Comparison of ENCODE assay signal across 9 mouse cellular contexts in the genomic region with DNA sequence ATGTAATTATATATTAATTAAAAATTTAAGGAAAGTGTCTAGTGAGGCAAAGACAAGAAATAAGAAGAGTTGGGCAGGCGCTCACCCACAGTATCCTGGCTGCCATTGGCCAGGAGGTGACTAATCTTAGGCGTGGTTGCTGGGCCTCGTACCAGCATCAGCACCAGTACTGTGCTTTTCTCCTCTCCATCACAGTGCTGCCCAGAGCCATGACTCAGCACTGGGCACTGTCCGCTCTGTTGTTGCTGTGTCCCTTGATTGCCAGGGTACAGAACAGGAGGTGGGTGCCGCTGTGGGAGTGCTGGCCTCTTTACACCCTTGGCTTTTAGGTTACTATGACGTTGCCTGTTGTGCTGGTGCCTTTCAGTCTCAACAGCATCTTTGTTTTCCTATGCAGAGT. TPM values are rescaled to one million over a fixed set of nuclear protein-coding genes. Genes with fewer than 3 reads are reported as not detected.
A peak's percentile ranks its signal among the peaks of the same experiment; 100 is the strongest.
DNase-seq lines count a peak whose midpoint lies in the region; ATAC-seq and TF ChIP-seq lines count a peak whose summit lies in the region.
"Had no signal": no experiment of that assay in that cellular context is flagged by ENCODE, and none has a peak within 500 bp of the region (broad histone marks: within the 10 kb centered on the region; RNA-seq: fewer than 3 reads in every experiment).

No protein-coding gene starts in this region.

- no peaks in the 10 kb centered on the region for H3K27me3 ChIP-seq in heart, embryonic 10.5 days (ENCODE audit: insufficient read depth, poor library complexity, severe bottlenecking)
- no peaks in the 10 kb centered on the region for H3K27me3 ChIP-seq in C2C12 (ENCODE audit: control insufficient read depth, insufficient read depth, insufficient read length)
- H3K27me3 ChIP-seq in forebrain, embryonic 13.5 days = no peaks in the 10 kb centered on the region
- no peaks in the 10 kb centered on the region for H3K27me3 ChIP-seq in hindbrain, embryonic 15.5 days
- H3K27me3 ChIP-seq in neural tube, embryonic 13.5 days = no peaks in the 10 kb centered on the region
- H3K27me3 ChIP-seq: embryonic facial prominence, embryonic 12.5 days had no signal

- H3K4me3 ChIP-seq in heart, embryonic 10.5 days = no peak overlapping the region
- no peak overlapping the region for H3K4me3 ChIP-seq in C2C12 (ENCODE audit: insufficient read depth, poor library complexity, severe bottlenecking)
- H3K4me3 ChIP-seq in forebrain, embryonic 13.5 days = no peak overlapping the region
- no peak overlapping the region for H3K4me3 ChIP-seq in hindbrain, embryonic 15.5 days
- no peak overlapping the region for H3K4me3 ChIP-seq in neural tube, embryonic 13.5 days
- H3K4me3 ChIP-seq: embryonic facial prominence, embryonic 12.5 days had no signal

- no peaks in the 10 kb centered on the region for H3K9me3 ChIP-seq in heart, embryonic 10.5 days
- H3K9me3 ChIP-seq in forebrain, embryonic 13.5 days (replicated peaks) = no peaks in the 10 kb centered on the region
- no peaks in the 10 kb centered on the region for H3K9me3 ChIP-seq in hindbrain, embryonic 15.5 days
- H3K9me3 ChIP-seq in neural tube, embryonic 13.5 days = no peaks in the 10 kb centered on the region
- H3K9me3 ChIP-seq: embryonic facial prominence, embryonic 12.5 days had no signal

- intact Hi-C loops in left cerebral cortex, postnatal 4 days (cut with DNase I) = loop anchor here (2.0 to 10.0 kb wide), 3 partner anchors 87 to 387 kb away; no protein-coding TSS in a partner anchor

- H3K27ac ChIP-seq in heart, embryonic 10.5 days = no peak overlapping the region
- H3K27ac ChIP-seq in forebrain, embryonic 13.5 days = no peak overlapping the region
- H3K27ac ChIP-seq in hindbrain, embryonic 15.5 days (replicated peaks) = no peak overlapping the region
- no peak overlapping the region for H3K27ac ChIP-seq in neural tube, embryonic 13.5 days (replicated peaks)
- H3K27ac ChIP-seq: embryonic facial prominence, embryonic 12.5 days had no signal

- ATAC-seq in forebrain, embryonic 13.5 days = peak; percentile 59
- ATAC-seq in hindbrain, embryonic 15.5 days (ENCODE audit: low FRiP score, low read depth) = peak; percentile 69
- ATAC-seq in neural tube, embryonic 13.5 days (ENCODE audit: low read depth) = peak; percentile 55

- no peak for TF ChIP-seq CTCF in C2C12 (IDR thresholded peaks at IDR 0.05; ENCODE audit: control insufficient read depth, insufficient read depth, insufficient read length)

- peaks cover 49% of the 10 kb centered on the region for H3K4me1 ChIP-seq in heart, embryonic 10.5 days
- no peaks in the 10 kb centered on the region for H3K4me1 ChIP-seq in forebrain, embryonic 13.5 days
- no peaks in the 10 kb centered on the region for H3K4me1 ChIP-seq in hindbrain, embryonic 15.5 days (replicated peaks)
- H3K4me1 ChIP-seq in neural tube, embryonic 13.5 days (replicated peaks) = no peaks in the 10 kb centered on the region
- H3K4me1 ChIP-seq: embryonic facial prominence, embryonic 12.5 days had no signal

- peaks cover 7% of the 10 kb centered on the region for H3K79me2 ChIP-seq in C2C12 (ENCODE audit: control insufficient read depth, insufficient read depth)

- H3ac ChIP-seq in C2C12 (ENCODE audit: control insufficient read depth, insufficient read length, low read depth) = peak overlapping the region; percentile 12

- no peak overlapping the region for H3K4me2 ChIP-seq in forebrain, embryonic 13.5 days
- H3K4me2 ChIP-seq in hindbrain, embryonic 15.5 days = no peak overlapping the region
- H3K4me2 ChIP-seq in neural tube, embryonic 13.5 days = no peak overlapping the region
- H3K4me2 ChIP-seq: embryonic facial prominence, embryonic 12.5 days had no signal

- peaks cover 5% of the 10 kb centered on the region; the same call in 1 of the 2 replicates for H3K36me3 ChIP-seq in heart, embryonic 10.5 days
- peaks cover 40% of the 10 kb centered on the region for H3K36me3 ChIP-seq in C2C12 (ENCODE audit: control insufficient read depth, insufficient read depth)
- H3K36me3 ChIP-seq in forebrain, embryonic 13.5 days (ENCODE audit: poor library complexity, severe bottlenecking) = no peaks in the 10 kb centered on the region
- H3K36me3 ChIP-seq in hindbrain, embryonic 15.5 days = no peaks in the 10 kb centered on the region
- no peaks in the 10 kb centered on the region for H3K36me3 ChIP-seq in neural tube, embryonic 13.5 days
- H3K36me3 ChIP-seq: embryonic facial prominence, embryonic 12.5 days had no signal

- WGBS in heart, embryonic 10.5 days = 75% methylated on average over 6 of the region's 6 CpGs
- 84% methylated on average over 6 of the region's 6 CpGs for WGBS in forebrain, embryonic 13.5 days
- WGBS in hindbrain, embryonic 15.5 days = 86% methylated on average over 6 of the region's 6 CpGs
- WGBS in neural tube, embryonic 13.5 days = 83% methylated on average over 6 of the region's 6 CpGs

- H3K79me3 ChIP-seq in C2C12 (ENCODE audit: low read depth) = no peaks in the 10 kb centered on the region

- DNase-seq in heart, adult 11 months = peak; percentile 99
- no peak for DNase-seq in heart, embryonic 10.5 days (ENCODE audit: low spot score)
- DNase-seq in right cerebral cortex, postnatal 4 days = no peak
- no peak for DNase-seq in left cerebral cortex, postnatal 4 days

- no peak overlapping the region for H3K9ac ChIP-seq in forebrain, embryonic 13.5 days
- no peak overlapping the region for H3K9ac ChIP-seq in hindbrain, embryonic 15.5 days
- H3K9ac ChIP-seq in neural tube, embryonic 13.5 days = no peak overlapping the region
- H3K9ac ChIP-seq: embryonic facial prominence, embryonic 12.5 days had no signal

TF ChIP-seq in C2C12, 6 proteins besides CTCF, POLR2A, EP300 and RAD21:
- no peak for TF ChIP-seq MAX (IDR thresholded peaks at IDR 0.05)
- no peak for TF ChIP-seq CEBPB (IDR thresholded peaks at IDR 0.05; ENCODE audit: low read depth)
- TF ChIP-seq FOSL1 (IDR thresholded peaks at IDR 0.05; ENCODE audit: insufficient read depth, low read length, poor library complexity, severe bottlenecking) = no peak
- TF ChIP-seq MYOG (IDR thresholded peaks at IDR 0.05; ENCODE audit: control insufficient read depth, extremely low read depth, insufficient read length) = no peak
- TF ChIP-seq MYOD1 (IDR thresholded peaks at IDR 0.05; ENCODE audit: control insufficient read depth, insufficient read length, low read depth) = no peak
- TF ChIP-seq USF1 (IDR thresholded peaks at IDR 0.05; ENCODE audit: low read depth) = no peak

RNA-seq across cellular contexts. Expression of a gene that starts 54.4 kb away (rescaled TPM):
- 56.0 and 69.9 TPM in 2 replicates for polyA plus RNA-seq in heart, embryonic 10.5 days (2016; fragmentation: Nextera tagmentation; extraction: Ambion mirVana)
- 69.0 TPM for polyA plus RNA-seq in C2C12 (2012; fragmentation: generic; extraction: Trizol)
- 10.8 and 10.9 TPM in 2 replicates for polyA plus RNA-seq in forebrain, embryonic 13.5 days (2015; fragmentation: Nextera tagmentation; extraction: Ambion mirVana)
- polyA plus RNA-seq in hindbrain, embryonic 15.5 days (2015; fragmentation: Nextera tagmentation; extraction: Ambion mirVana) = 13.1 and 16.4 TPM in 2 replicates
- 20.1 and 21.9 TPM in 2 replicates for polyA plus RNA-seq in neural tube, embryonic 13.5 days (2015; fragmentation: Nextera tagmentation; extraction: Ambion mirVana)
- total RNA-seq in left cerebral cortex, postnatal 4 days (2021) = 10 to 100 TPM; 21.1 to 22.7 TPM
